Mouse (Mus musculus): Measurements from ENCODE around the gene Ttf1.

- TF ChIP-seq TAL1 (IDR thresholded peaks at IDR 0.05; ENCODE audit: low read length) (no peak), GATA1 (IDR thresholded peaks at IDR 0.05; ENCODE audit: low read length) (no peak)
Measured at GRCm38 (mm10) chr2:29025284-29025683, 34.8 kb upstream of the Ttf1 start.
